Mouse (Mus musculus) small intestine, adult 2 months (tissue): ENCODE data around the gene Syt2.

ENCODE experiments used
- CTCF ChIP-seq: fragments of 200-500 bp; IDR thresholded peaks from 2 replicates; pipeline ENCODE4 v1.5.1; 2012; ENCODE audit warnings: low read depth, mild to moderate bottlenecking, control low read depth, inconsistent platforms, low read length, moderate library complexity, mixed read lengths; ENCODE audit not compliant: insufficient replicate concordance, insufficient read length; ENCODE audit errors: extremely low read depth
- POLR2A ChIP-seq: fragments of 200-500 bp; IDR thresholded peaks from 2 replicates; pipeline ENCODE4 v1.6.1; 2012; ENCODE audit warnings: low read depth, mild to moderate bottlenecking, control low read depth, inconsistent platforms, low read length, moderate library complexity

DNA sequence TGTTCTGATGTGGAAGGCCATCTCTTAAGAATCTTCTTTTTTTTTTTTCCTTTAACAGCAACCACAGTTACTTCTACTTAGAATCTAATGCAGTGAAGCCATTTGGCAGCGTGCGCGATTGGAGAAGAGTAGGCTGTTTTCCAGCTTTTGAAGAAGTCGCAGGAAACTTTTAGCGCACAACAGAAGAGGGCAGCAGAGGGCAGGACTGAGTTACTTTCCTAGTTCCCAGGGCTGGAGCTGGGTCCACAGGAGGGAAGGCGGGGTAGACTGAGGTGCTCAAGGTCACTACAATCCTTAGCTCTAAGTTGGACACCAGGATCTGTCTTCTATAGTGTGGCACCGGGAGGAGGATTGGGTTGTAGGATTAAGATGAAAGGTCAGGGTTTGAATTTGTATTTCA is 8.0 kb upstream of the Syt2 start:
- TF ChIP-seq POLR2A (no peak), CTCF (peak; percentile 15; the same call in 1 of the 2 replicates)
